Mouse (Mus musculus): ENCODE results near the gene Car7. TPM values are rescaled to one million over a fixed set of nuclear protein-coding genes. Genes with fewer than 3 reads are reported as not detected.

The Car7 gene
- total RNA-seq, 2 experiments from 2014 or later, result 19.3 to 19.7 TPM

GRCm38 (mm10) chr8:104584522-104584921 is 50.0 kb downstream of the Car7 start:
- Histone ChIP-seq H3K4me3 (no peak overlapping the region), H3K27ac (no peak overlapping the region)
- TF ChIP-seq CTCF (conservative IDR thresholded peaks at IDR 0.05), result no peak
- no peak for DNase-seq (ENCODE audit: low spot score in 2 of 2)

DNA sequence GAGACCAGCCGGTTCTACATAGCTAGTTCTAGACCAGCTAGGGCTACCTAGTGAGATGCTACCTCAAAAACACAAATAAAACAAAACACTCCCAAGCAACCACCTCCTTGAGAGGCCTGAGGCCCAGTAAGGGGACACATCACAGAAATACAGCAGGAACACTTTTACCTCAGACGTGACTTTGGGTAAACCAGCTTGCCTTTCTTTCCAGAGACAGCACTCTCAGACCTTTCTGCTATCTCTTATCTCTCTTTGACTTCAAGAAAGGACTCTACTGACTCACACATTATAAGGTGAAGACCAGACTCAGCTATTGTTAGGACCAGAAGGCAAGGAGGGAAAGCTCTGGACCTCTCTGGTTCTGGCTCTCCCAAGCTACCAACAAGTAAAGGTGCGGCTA is 55.8 kb downstream of the Car7 start:
- TF ChIP-seq CTCF (conservative IDR thresholded peaks at IDR 0.05), result no peak
- Histone ChIP-seq H3K27ac (no peak overlapping the region), H3K4me3 (no peak overlapping the region)
- no peak for DNase-seq (ENCODE audit: low spot score in 2 of 2)

- peak within 1 kb of the TSS; percentile 80 for H3K4me3 ChIP-seq
- DNase-seq (ENCODE audit: low spot score in 2 of 2), result peak; percentile 93 to 94
- H3K27ac ChIP-seq, result peak within 1 kb of the TSS; percentile 94
- no peak for TF ChIP-seq CTCF (conservative IDR thresholded peaks at IDR 0.05)
These were observed 56.8 kb downstream of the Car7 start, which contains the start of gene Pdp2 for GRCm38 (mm10) chr8:104591133-104591834. Gene Pdp2, plus strand, starts transcription at chr8:104591451.

DNA sequence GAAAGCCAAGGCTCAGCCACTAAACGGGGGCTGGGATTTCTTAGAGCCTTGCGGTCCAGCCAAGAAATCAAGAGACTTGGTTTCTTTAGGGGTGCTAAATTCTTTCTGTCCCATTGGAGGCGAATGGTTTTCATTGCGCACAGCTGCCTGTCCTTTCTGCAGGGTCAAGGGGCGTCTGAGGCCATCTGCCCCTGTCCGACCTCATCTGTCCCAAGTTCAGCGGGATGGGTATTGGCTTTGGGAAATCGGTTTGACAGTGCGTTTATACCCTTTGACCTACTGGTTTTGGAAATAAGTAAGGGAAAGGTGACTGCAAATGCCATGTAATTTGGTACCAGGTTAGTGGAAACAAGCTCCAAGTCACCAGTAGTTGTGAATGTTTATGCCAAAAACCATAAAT is 57.4 kb downstream of the Car7 start:
- Histone ChIP-seq H3K27ac (peak overlapping the region; percentile 94), H3K4me3 (peak overlapping the region; percentile 80)
- DNase-seq (ENCODE audit: low spot score in 2 of 2), result no peak
- no peak for TF ChIP-seq CTCF (conservative IDR thresholded peaks at IDR 0.05)

GRCm38 (mm10) chr8:104592566-104592965 is 58.1 kb downstream of the Car7 start:
- TF ChIP-seq CTCF (conservative IDR thresholded peaks at IDR 0.05), result no peak
- Histone ChIP-seq H3K27ac (no peak overlapping the region), H3K4me3 (no peak overlapping the region; the same call in 1 of the 2 replicates)
- DNase-seq (ENCODE audit: low spot score in 2 of 2), result no peak

DNA sequence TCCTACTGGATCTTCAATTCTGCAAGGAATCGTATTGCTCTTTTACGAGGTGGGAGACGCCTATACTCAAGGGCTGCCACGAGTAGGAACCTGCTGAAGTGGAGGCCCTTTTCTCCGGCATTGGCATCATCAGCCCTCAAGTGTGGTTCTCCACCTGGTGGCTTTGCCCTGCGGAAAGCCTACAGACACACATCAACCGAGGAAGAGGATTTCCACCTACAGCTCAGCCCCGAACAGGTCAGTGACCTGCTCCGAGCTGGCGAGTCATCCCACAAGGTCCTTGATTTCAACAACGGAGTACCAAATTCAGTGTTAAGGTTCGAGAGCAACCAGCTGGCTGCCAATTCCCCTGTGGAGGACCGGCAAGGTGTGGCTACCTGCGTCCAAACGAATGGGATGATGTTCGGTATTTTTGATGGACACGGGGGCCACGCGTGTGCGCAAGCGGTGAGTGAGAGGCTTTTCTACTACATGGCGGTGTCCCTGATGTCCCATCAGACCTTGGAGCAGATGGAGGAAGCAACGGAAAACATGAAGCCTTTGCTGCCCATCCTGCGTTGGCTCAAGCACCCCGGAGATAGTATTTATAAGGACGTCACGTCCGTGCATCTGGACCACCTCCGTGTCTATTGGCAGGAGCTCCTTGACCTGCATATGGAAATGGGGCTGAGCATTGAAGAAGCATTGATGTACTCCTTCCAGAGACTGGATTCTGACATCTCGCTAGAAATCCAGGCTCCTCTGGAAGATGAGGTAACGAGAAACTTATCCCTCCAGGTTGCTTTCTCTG is 59.2 kb downstream of the Car7 start:
- Histone ChIP-seq H3K27ac (no peak overlapping the region), H3K4me3 (no peak overlapping the region)
- TF ChIP-seq CTCF (conservative IDR thresholded peaks at IDR 0.05), result no peak
- no peak for DNase-seq (ENCODE audit: low spot score in 2 of 2)

- no peak for DNase-seq (ENCODE audit: low spot score in 2 of 2)
- H3K4me3 ChIP-seq, result no peak overlapping the region
- TF ChIP-seq CTCF (conservative IDR thresholded peaks at IDR 0.05), result no peak
- H3K27ac ChIP-seq, result no peak overlapping the region
These were observed 60.3 kb downstream of the Car7 start for GRCm38 (mm10) chr8:104594611-104595362.

DNA sequence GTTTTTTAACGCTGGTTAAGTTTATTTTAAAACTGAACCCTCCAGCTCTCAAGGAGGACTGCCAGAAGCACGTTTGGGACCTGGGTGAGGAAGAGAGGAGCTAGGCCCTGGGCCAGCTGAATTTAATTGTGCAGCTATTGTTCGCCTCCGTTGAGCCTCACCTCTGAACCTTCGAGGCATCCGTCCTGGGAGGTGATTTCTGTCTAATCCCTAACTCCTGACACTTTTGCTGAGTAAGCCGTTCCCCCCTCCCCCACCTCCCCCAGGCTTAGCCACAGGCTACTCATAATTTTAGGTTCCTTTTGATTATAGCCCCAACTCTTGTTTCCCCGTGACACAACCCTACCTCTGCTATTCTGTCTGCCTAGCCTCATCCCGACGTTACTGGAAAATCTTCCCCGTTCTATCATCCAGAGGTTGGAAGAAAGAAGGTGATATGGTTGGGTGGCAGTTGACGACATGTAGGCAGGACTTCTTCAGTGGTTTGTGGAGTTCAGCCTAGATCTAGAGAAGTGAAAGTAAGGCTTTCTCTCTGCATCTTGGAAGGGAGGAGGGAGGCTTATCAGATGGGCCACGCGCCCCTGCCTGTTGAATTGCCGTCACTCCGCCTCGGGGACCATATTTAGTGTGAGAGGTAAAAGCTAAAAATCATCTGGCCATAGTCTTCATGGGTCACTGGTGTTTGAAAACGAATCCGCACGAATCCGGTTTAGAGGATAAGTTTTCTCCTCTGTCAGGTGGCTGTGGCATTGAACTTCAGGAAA is 61.5 kb downstream of the Car7 start:
- DNase-seq (ENCODE audit: low spot score in 2 of 2), result no peak
- Histone ChIP-seq H3K27ac (no peak overlapping the region), H3K4me3 (no peak overlapping the region)
- no peak for TF ChIP-seq CTCF (conservative IDR thresholded peaks at IDR 0.05)

GRCm38 (mm10) chr8:104597656-104598055 is 63.2 kb downstream of the Car7 start:
- no peak for DNase-seq (ENCODE audit: low spot score in 2 of 2)
- Histone ChIP-seq H3K27ac (no peak overlapping the region), H3K4me3 (no peak overlapping the region)
- TF ChIP-seq CTCF (conservative IDR thresholded peaks at IDR 0.05), result no peak

GRCm38 (mm10) chr8:104598496-104598895 is 64.0 kb downstream of the Car7 start:
- TF ChIP-seq CTCF (conservative IDR thresholded peaks at IDR 0.05), result no peak
- no peak overlapping the region for H3K4me3 ChIP-seq
- DNase-seq (ENCODE audit: low spot score in 2 of 2), result no peak
- H3K27ac ChIP-seq, result no peak overlapping the region

Other genes starting within 250 kb of the Car7 start
- gene Cmtm2a, start 241.5 kb upstream of the Car7 start, total RNA-seq (2021), result not detected
- not detected for gene Gm45711, start 224.6 kb upstream of the Car7 start, total RNA-seq (2021)
- not detected for gene Cmtm1, start 224.5 kb upstream of the Car7 start, total RNA-seq (2021)
- not detected for gene Gm11020, start 213.1 kb upstream of the Car7 start, total RNA-seq (2021)
- not detected for gene Cmtm2b, start 212.5 kb upstream of the Car7 start, total RNA-seq (2021)
- 10 to 100 TPM; 12.2 to 15.1 TPM for gene Cmtm3, start 195.3 kb upstream of the Car7 start, total RNA-seq (2021)
- 10 to 100 TPM; 59.9 to 62.3 TPM for gene Cmtm4, start 138.9 kb upstream of the Car7 start, total RNA-seq (2021)
- 100 to 1,000 TPM; 272 to 275 TPM for gene Dync1li2, start 91.6 kb upstream of the Car7 start, total RNA-seq (2021)
- gene Terb1, start 24.8 kb upstream of the Car7 start, total RNA-seq (2021), result 1 to 10 TPM in 1 of 2 experiments, under 1 TPM in 1; 0.76 to 1.0 TPM
- 10 to 100 TPM; 44.5 to 46.3 TPM for gene Nae1, start 52 bp upstream of the Car7 start, total RNA-seq (2021)
- 1 to 10 TPM; 8.7 to 9.1 TPM for gene Pdp2, start 56.8 kb downstream of the Car7 start, total RNA-seq (2021)
- not detected for gene Cdh16, start 89.7 kb downstream of the Car7 start, total RNA-seq (2021)
- gene Rrad, start 96.6 kb downstream of the Car7 start, total RNA-seq (2021), result 1 to 10 TPM; 2.0 to 2.1 TPM
- gene Ciao2b, start 107.3 kb downstream of the Car7 start, total RNA-seq (2021), result 10 to 100 TPM; 27.8 to 31.7 TPM
- gene Ces2a, start 199.3 kb downstream of the Car7 start, total RNA-seq (2021), result not detected